Mouse (Mus musculus) hindlimb bud, embryonic 11.5 days (tissue): Measurements from ENCODE around the gene Gm21830.
"Not testable (repeated sequence)": the region's sequence is repeated elsewhere in the genome, so short reads cannot be mapped to it uniquely, and the experiment has no call there.

Source experiments
- DNase-seq: peaks from one replicate; pipeline ENCODE4 v3.0.0-alpha.2; 2012; ENCODE audit warnings: low read depth, low spot score; ENCODE audit errors: extremely low spot score

Gm21830 gene

DNA sequence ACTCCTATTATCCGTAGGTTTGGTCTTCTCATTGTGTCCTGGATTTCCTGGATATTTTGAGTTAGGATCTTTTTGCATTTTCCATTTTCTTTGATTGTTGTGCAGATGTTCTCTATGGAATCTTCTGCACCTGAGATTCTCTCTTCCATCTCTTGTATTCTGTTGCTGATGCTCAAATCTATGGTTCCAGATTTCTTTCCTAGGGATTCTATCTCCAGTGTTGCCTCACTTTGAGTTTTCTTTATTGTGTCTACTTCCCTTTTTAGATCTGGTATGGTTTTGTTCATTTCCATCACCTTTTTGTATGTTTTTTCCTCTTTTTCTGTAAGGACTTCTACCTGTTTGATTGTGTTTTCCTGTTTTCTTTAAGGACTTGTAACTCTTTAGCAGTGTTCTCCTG, at the start of gene Gm21830:
TSS of gene Gm21830 (plus strand) at position 301 of the 400 bp plus-strand sequence.
- DNase-seq = not testable (repeated sequence)

DNA sequence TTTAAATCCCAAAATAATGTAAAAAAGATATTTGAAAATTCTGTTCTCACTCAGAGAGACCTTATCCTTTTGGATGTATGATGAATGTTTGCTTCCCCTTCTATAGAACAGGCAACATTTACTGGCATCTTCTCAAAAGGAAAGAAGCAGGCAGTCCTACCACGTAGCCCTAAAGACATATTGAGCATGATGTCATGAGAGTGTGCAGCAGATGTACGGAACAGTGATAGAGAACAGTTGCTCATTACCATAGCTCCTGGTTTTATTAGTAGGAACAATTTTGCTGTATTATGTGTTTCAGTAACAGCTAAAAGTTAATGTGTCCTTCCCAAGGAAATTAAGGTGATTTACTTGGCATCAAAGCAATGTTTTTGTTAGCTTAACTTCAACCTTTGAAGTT, 49.0 kb upstream of the Gm21830 start:
- DNase-seq = no peak

DNA sequence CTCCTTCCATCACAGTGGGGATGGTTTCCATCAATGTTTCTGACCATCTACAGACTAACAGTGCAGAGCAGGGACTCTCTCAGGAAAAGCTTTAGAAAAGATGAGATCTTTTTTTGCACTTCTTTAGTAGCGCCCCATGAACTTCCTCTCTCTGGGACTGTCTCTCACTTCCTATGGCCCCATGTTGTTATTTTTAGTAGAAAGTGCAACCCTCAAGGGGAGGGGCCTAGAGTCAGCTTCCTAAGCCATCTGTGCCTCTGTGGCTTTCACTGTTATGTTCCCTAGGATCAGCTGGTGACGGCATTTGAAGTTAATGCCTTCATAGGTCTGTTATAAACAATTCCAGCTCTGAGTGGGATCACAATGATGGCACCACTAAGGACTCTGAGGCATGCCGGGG, 35.0 kb upstream of the Gm21830 start:
- DNase-seq = no peak

DNA sequence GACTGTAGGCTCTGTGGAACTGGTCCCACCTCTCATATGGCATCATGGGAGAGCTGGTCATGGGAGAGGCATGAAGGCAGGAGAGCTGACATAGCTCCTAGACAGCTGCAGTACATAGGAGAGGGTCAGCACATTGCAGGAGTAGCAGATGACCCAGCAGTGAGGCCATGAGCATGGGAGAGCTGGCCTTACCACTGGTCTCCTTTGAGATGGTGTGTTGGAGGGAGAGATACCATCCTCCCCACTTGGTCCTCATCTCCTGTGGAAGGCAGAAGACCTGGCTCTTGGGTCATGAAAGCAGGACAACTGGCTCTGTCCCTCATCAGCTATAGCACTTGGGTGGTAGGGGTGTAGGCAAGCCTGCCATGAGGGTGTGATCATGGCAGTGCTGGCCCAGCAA, 7.3 kb downstream of the Gm21830 start:
- no peak for DNase-seq

DNA sequence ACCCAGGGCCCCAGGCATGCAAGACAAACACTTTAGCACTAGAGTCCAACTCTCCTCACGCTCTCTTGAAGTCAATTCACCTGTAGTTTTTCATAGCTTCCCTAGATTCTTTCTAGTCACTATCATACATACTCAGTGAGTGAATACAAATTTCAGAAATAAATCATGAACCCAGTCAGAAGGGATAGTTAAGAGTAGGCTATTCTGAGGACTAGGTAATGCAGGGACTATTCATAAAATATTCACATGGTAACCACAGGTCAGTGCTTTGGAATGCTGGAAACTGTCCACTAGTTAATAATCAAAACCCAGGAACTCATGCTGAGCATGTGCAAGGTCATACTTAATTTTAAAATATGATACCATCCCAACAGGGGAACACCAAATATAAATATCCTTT, 9.3 kb downstream of the Gm21830 start:
- DNase-seq = no peak

DNA sequence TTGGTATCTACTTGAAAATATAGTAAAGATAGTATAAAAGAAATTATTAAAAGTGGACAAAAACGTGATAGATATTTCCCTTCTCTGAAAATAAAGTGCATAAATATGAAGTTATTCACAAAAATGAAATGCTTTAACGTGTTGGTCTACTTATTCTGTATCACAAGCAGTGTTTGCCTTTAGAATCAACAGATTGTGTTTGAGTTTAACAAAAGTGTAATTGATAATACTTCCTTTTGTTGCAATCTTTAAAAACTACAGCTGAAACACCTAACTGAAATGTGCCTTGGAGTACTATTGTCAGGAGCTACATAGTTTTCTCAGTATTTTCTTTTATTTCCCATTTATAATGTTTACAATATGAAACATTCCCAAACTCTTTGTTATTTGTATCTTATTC, 19.6 kb downstream of the Gm21830 start, which contains the start of gene Gm26727:
TSS of gene Gm26727 (minus strand) at position 101 of the 400 bp plus-strand sequence.
- no peak for DNase-seq

DNA sequence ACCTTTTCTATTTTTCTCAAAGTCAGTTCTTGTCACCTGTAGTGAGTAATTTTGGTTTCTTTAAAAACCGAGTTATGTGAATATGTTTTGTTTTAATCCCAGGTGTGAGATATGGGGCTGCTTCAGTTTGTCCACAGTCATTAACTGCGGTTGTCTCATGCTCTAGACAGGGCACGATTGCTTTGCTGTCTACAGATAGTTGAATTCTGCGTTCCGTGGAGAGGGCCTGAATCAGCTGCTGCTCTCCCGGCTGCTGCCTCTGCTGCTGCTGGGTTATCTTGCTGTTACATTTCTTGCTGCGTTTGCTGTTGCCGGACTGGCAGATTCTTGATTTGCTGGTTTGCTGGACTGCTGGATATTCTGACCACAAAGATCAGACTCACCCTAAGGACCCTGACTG, 24.8 kb downstream of the Gm21830 start:
- DNase-seq = no peak

DNA sequence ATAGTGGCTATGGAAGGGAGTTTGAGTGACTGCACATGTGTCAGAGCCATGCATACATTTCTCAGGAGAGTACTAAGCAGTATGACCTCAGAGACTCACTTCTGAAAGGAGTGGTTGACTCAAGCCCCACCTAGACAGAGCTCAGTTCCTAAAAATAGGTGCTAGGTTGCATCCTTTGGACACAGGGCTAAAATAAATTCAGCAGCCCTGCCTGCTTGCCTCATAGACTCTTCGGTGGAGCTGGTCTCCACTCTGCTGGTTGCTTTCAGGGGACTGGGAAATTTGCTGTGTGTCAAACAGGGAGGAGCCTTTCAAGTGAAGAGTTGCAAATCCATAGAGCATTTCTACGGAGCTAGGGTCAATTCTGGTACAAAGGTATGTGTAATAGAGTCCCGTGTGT, 32.3 kb downstream of the Gm21830 start, which contains the start of gene Xirp2:
TSS of gene Xirp2 (plus strand) at position 223 of the 400 bp plus-strand sequence.
- no peak for DNase-seq

DNA sequence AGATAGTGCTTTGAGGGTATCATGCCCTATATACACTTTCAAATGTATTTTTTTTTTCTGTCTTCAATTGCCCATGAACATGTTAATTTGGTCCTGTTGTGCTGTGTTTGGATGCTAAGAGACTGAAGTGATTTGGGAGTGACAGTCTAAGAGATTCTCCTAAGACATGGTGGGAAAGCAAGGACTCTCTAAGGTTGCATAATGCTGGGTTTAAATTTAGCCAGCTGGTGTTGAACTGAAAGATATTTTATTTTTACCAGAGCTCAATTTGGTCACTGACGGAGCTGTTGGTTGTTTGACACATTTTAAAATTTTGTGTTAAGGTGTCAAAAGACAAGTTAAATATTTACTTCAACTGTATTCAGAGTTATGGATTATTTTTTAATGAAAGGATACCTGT, 33.2 kb downstream of the Gm21830 start:
- DNase-seq = no peak

DNA sequence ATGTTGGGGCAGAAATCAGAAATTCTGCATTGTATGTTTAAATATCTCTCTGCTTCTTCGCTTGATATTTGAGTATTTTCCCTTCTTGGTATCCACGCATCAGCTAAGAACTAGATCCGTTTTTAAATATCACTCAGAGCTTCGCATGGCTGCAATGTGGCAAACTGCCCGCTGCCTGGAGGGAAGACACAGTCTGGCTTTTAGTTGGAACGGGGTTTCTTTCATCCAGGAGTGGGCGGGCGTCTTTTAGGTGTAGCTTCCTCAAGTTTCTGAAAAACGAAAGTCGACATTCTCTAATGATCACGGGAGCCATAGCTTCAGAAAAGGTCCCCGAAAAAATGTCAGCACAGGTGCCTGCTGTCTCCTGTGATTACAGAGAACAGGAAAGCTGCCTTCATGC, 33.7 kb downstream of the Gm21830 start:
- no peak for DNase-seq

DNA sequence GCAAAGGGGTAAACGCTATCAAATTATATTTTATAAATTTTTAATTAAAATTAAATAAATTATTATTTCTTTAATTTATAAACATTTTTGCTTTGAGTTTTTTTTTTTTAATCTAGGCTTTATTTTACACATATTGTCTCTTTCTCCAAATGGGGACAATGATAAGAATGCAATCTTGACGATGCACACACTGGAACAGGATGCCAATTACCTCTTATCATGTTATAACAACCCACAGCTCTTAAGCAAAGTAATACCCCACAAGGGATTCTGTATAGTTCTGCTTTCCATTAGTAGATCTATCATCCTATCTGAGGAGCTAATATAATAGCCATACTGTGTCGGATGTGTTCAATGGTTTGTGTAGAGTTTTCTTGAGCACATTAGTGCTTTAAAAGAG, 47.3 kb downstream of the Gm21830 start:
- DNase-seq = no peak

DNA sequence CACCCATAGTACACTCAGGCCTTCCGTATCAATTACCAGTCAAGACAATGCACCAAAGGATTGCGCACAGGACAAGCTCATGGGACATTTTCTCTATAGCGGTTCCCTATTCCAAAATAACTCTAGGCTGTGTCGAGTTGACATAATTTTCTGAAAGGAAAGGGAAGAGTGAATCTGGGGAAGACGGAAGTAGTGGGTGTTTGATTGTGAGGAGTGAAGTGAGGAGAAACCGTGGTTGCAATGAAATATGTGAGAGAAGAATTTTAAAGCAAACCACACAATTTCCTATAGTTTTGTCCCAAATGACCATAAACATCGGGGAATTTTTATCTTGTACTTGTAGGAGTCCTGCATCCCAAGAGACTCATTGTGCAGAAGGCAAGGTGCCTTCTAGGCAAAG, 53.5 kb downstream of the Gm21830 start:
- no peak for DNase-seq

DNA sequence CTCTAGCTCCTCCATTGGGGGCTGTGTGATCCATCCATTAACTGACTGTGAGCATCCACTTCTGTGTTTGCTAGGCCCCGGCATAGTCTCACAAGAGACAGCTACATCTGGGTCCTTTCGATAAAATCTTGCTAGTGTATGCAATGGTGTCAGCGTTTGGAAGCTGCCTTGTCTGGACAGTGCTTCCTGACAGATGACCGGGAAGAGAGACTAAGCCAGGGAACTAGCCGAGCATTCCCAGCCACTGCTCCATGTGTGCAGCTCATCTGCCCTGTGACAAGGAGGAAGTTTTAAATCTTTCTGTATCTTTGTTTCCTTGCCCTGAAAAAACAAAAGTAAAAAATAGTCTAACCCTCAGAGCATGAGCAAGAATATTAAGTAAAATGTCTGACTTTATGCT, 56.5 kb downstream of the Gm21830 start:
- DNase-seq = not testable (repeated sequence)

DNA sequence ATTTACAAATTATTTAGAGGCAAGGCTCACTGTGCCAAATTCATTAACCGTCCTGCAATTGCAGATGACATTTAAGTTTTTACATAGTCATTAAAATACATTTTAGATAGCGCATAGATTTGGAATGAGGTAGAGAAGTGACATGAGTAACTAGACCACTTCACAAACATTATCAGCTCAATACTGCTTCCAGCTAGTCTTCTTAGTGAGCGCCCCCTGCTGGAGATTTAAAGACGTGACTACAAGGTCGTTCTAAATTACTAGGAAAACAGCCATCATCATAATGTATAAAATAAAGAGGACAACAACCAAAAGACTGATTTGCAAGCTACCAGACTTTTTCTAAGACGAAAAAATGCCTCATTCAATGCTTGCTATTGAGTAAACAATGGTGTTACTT, 64.2 kb downstream of the Gm21830 start:
- DNase-seq = peak; percentile 26

DNA sequence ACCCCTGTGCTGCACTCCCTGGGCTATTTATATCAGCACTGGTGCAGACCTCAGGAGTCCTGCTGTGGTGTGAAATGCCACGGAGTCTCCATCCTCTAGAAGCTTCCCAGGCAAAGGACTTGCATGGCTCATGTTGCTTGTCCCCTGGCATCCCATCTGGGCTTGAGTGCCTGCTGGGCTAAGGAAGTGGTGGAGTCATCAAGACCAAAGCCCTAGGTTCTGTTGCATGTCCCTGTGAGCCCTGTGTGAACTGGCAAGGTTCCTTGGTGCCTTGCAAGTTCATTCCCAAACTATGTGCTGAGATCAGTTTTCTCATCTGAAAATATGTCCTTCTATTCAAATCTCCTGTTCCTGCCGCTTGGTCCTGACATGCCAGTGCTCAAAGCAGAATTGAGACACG, 67.5 kb downstream of the Gm21830 start:
- no peak for DNase-seq
